Mouse (Mus musculus): Measurements from ENCODE around the gene Stat2. TPM values are rescaled to one million over a fixed set of nuclear protein-coding genes. Genes with fewer than 3 reads are reported as not detected.
A peak's percentile ranks its signal among the peaks of the same experiment; 100 is the strongest.
"Not testable (repeated sequence)": the region's sequence is repeated elsewhere in the genome, so short reads cannot be mapped to it uniquely, and the experiment has no call there.

Gene Stat2
- polyA plus RNA-seq, 1 experiment from 2014 or later: 24.5 TPM

- no peak for ATAC-seq (ENCODE audit: low FRiP score)
- 93% methylated on average over 6 of the region's 6 CpGs for WGBS
- no peak overlapping the region for H3K4me2 ChIP-seq
- H3K27me3 ChIP-seq (replicated peaks): no peaks in the 10 kb centered on the region
- no peaks in the 10 kb centered on the region for H3K4me1 ChIP-seq
- H3K9ac ChIP-seq (replicated peaks): no peak overlapping the region
- H3K27ac ChIP-seq (replicated peaks): no peak overlapping the region
- no peaks in the 10 kb centered on the region for H3K9me3 ChIP-seq (replicated peaks)
- no peak overlapping the region for H3K4me3 ChIP-seq (replicated peaks)
- peaks cover 76% of the 10 kb centered on the region for H3K36me3 ChIP-seq
Observed at GRCm38 (mm10) chr10:128280943-128281342, 10.6 kb downstream of the Stat2 start.

DNA sequence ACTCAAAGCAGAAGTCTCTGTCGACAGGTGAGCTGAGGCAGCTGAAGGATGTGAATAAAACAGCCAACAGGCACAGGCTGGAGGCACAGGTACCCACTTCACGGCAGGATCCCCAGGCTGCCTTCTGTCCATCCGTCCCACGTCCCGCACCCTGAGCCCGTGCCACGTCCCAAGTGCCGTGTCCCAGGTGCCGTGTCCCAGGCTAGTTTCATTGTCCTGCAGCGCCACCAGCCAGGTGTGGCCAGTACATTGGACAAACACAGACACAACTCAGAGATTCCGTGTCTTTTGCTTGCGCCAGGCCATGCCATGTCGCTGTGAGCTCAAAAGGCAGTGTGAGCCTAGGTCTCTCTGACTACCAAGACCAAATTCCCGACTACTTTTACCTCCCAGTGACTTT, 11.3 kb downstream of the Stat2 start:
- H3K4me1 ChIP-seq: no peaks in the 10 kb centered on the region
- ATAC-seq (ENCODE audit: low FRiP score): no peak
- H3K4me2 ChIP-seq: no peak overlapping the region
- WGBS: 95% methylated on average over 14 of the region's 14 CpGs
- H3K36me3 ChIP-seq: peaks cover 78% of the 10 kb centered on the region
- H3K27ac ChIP-seq (replicated peaks): no peak overlapping the region
- no peaks in the 10 kb centered on the region for H3K9me3 ChIP-seq (replicated peaks)
- H3K27me3 ChIP-seq (replicated peaks): no peaks in the 10 kb centered on the region
- no peak overlapping the region for H3K9ac ChIP-seq (replicated peaks)
- H3K4me3 ChIP-seq (replicated peaks): no peak overlapping the region

GRCm38 (mm10) chr10:128282886-128283450, 12.6 kb downstream of the Stat2 start:
- no peak overlapping the region for H3K27ac ChIP-seq (replicated peaks)
- no peak for ATAC-seq (ENCODE audit: low FRiP score)
- WGBS: 94% methylated on average over 20 of the region's 20 CpGs
- H3K27me3 ChIP-seq (replicated peaks): no peaks in the 10 kb centered on the region
- H3K4me3 ChIP-seq (replicated peaks): no peak overlapping the region
- no peak overlapping the region for H3K4me2 ChIP-seq
- H3K9ac ChIP-seq (replicated peaks): no peak overlapping the region
- H3K4me1 ChIP-seq: no peaks in the 10 kb centered on the region
- no peaks in the 10 kb centered on the region for H3K9me3 ChIP-seq (replicated peaks)
- H3K36me3 ChIP-seq: peaks cover 70% of the 10 kb centered on the region

DNA sequence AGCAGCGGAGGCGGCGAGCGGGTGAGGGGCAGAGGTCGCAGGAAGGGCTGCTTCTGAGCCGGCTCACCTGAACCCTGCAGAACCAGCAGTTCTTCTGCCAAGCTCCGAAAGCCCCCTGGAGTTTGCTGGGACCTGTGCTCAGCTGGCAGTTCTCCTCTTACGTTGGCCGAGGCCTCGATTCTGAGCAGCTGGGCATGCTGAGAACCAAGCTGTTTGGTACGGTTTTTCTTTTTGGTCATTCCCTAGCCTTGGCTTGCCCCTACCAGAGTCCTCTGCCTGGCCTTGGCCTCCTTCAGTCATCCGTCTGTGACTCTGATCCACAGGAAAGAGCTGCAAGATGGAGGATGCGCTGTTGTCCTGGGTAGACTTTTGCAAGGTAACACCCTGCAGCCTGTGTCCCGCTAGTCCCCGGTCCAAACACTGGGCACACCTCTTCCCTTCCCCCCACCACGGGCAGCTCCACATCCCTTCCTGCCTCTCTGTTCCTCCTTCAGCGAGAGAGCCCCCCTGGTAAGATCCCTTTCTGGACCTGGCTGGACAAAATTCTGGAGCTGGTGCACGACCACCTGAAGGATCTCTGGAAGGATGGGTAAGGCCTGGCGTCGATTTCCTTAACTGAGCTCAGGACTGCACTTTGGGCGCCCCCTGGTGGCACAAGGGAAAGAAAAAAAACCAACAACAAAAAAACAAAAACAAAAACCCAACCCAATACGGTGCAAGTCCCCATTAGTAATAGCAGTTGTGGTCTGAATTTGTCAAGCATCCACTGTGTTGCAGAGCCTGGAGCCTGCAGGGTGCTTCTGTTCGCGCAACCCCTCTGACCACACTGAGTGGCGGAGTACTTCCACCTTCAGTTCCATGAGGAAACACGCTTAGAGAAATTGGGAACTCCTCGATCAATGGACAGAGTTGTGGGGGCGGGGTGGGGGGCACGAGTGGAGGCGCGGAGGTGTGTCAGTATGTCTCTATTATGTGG, 13.5 kb downstream of the Stat2 start:
- H3K4me1 ChIP-seq: no peaks in the 10 kb centered on the region
- no peaks in the 10 kb centered on the region for H3K9me3 ChIP-seq (replicated peaks)
- H3K4me3 ChIP-seq (replicated peaks): no peak overlapping the region
- H3K4me2 ChIP-seq: no peak overlapping the region
- H3K36me3 ChIP-seq: peaks cover 72% of the 10 kb centered on the region
- 64% methylated on average over 31 of the region's 31 CpGs for WGBS
- ATAC-seq (ENCODE audit: low FRiP score): peak; percentile 31; the same call in 1 of the 2 replicates
- no peak overlapping the region for H3K9ac ChIP-seq (replicated peaks)
- no peak overlapping the region for H3K27ac ChIP-seq (replicated peaks)
- H3K27me3 ChIP-seq (replicated peaks): no peaks in the 10 kb centered on the region

DNA sequence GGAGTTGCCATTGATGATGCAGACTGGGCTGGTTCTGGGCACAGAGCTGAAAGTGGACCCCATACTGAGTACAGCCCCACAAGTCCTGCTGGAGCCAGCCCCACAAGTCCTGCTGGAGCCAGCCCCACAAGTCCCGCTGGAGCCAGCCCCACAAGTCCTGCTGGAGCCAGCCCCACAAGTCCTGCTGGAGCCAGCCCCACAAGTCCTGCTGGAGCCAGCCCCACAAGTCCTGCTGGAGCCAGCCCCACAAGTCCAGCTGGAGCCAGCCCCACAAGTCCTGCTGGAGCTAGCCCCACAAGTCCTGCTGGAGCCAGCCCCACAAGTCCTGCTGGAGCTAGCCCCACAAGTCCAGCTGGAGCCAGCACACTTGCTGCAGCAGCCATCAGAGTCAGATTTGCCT, 20.2 kb downstream of the Stat2 start:
- H3K9ac ChIP-seq (replicated peaks); H3K27ac ChIP-seq (replicated peaks); H3K27me3 ChIP-seq (replicated peaks); ATAC-seq (ENCODE audit: low FRiP score); H3K4me1 ChIP-seq; H3K9me3 ChIP-seq (replicated peaks); H3K4me3 ChIP-seq (replicated peaks); H3K4me2 ChIP-seq: not testable (repeated sequence)
- H3K36me3 ChIP-seq: peaks cover 47% of the 10 kb centered on the region
- WGBS: 86% methylated on average over 1 of the region's 1 CpGs

GRCm38 (mm10) chr10:128296370-128297090, 26.2 kb downstream of the Stat2 start:
- no peak for ATAC-seq (ENCODE audit: low FRiP score)
- no peak overlapping the region for H3K27ac ChIP-seq (replicated peaks)

DNA sequence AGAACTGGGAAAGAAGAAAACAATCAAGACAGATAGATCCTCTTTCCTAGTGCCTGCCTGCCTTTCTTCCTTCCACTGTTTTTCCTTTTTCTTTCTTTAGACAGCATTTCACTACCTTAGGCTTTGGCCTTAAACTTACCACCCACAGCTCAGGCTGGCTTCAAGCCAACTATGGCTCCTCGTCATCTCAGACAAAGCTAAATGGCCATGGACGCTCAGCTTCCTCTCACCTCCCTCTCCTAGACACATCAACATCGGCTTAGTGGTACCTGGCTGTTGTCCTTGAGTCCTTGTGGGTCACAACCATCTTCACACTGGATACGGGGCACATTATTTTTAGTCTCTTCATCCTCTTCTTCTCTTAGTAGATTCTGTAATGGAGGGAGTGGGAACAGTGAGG, 26.9 kb downstream of the Stat2 start:
- no peaks in the 10 kb centered on the region for H3K27me3 ChIP-seq (replicated peaks)
- peaks cover 11% of the 10 kb centered on the region for H3K36me3 ChIP-seq
- no peak for ATAC-seq (ENCODE audit: low FRiP score)
- H3K9me3 ChIP-seq (replicated peaks): no peaks in the 10 kb centered on the region
- no peak overlapping the region for H3K4me2 ChIP-seq
- H3K4me3 ChIP-seq (replicated peaks): no peak overlapping the region
- peaks cover 3% of the 10 kb centered on the region for H3K4me1 ChIP-seq
- H3K9ac ChIP-seq (replicated peaks): no peak overlapping the region
- WGBS: 65% methylated on average over 4 of the region's 4 CpGs
- no peak overlapping the region for H3K27ac ChIP-seq (replicated peaks)

More at GRCm38 (mm10) chr10:128296370-128297090, 26.2 kb downstream of the Stat2 start:
- no peaks in the 10 kb centered on the region for H3K27me3 ChIP-seq (replicated peaks)
- H3K4me2 ChIP-seq: no peak overlapping the region
- H3K9ac ChIP-seq (replicated peaks): no peak overlapping the region
- H3K4me3 ChIP-seq (replicated peaks): no peak overlapping the region
- H3K4me1 ChIP-seq: no peaks in the 10 kb centered on the region
- 63% methylated on average over 13 of the region's 13 CpGs for WGBS
- no peaks in the 10 kb centered on the region for H3K9me3 ChIP-seq (replicated peaks)
- peaks cover 17% of the 10 kb centered on the region for H3K36me3 ChIP-seq

- Histone ChIP-seq H3K36me3 (peaks cover 7% of the 10 kb centered on the region; the same call in 1 of the 2 replicates), H3K27ac (replicated peaks) (no peak overlapping the region), H3K4me1 (peaks cover 7% of the 10 kb centered on the region), H3K9ac (replicated peaks) (no peak overlapping the region), H3K27me3 (replicated peaks) (no peaks in the 10 kb centered on the region), H3K9me3 (replicated peaks) (no peaks in the 10 kb centered on the region), H3K4me2 (no peak overlapping the region), H3K4me3 (replicated peaks) (no peak overlapping the region)
- no peak for ATAC-seq (ENCODE audit: low FRiP score)
- WGBS: 73% methylated on average over 11 of the region's 11 CpGs
Observed at GRCm38 (mm10) chr10:128297622-128298021, 27.3 kb downstream of the Stat2 start.

- H3K9ac ChIP-seq (replicated peaks): no peak overlapping the region
- no peak overlapping the region for H3K4me2 ChIP-seq
- H3K27me3 ChIP-seq (replicated peaks): no peaks in the 10 kb centered on the region
- ATAC-seq (ENCODE audit: low FRiP score): no peak
- peaks cover 7% of the 10 kb centered on the region for H3K4me1 ChIP-seq
- H3K9me3 ChIP-seq (replicated peaks): no peaks in the 10 kb centered on the region
- H3K36me3 ChIP-seq: 0 out of 2 replicates have a peak, but pooled peaks cover 3% of the 10 kb centered on the region
- WGBS: 76% methylated on average over 6 of the region's 6 CpGs
- no peak overlapping the region for H3K4me3 ChIP-seq (replicated peaks)
- no peak overlapping the region for H3K27ac ChIP-seq (replicated peaks)
Observed at GRCm38 (mm10) chr10:128298243-128298642, 27.9 kb downstream of the Stat2 start.

DNA sequence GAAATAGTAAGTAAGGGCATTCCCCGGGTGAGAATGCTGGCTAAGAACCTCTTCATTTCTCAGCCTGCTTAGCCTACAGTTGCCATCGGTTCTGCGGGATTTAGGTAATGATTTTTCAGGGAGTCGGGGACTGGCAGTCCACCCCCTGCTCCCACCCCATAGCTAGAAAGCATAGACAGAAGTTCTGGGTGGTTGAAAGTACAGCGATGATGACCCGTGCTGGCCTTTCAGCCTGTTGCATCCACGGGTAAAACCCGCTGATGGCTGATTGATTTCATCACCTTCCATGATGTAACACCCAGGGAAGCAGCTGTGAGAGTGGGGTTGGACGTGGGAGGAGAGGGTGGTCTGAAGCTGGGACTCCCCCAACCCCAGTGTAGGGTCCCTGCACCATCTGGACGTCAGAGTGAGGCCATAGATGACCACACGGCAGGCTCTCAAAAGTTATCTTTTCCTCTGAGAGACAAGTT, 28.4 kb downstream of the Stat2 start, which contains the start of gene Il23a:
TSS of gene Il23a (minus strand) at position 51 of the 470 bp plus-strand sequence.
- H3K27ac ChIP-seq (replicated peaks): no peak within 1 kb of the TSS
- peaks cover 9% of the 10 kb centered on the region for H3K4me1 ChIP-seq
- H3K27me3 ChIP-seq (replicated peaks): no peaks in the 10 kb centered on the region
- H3K9me3 ChIP-seq (replicated peaks): no peaks in the 10 kb centered on the region
- WGBS: 84% methylated on average over 11 of the region's 11 CpGs
- no peaks in the 10 kb centered on the region for H3K36me3 ChIP-seq
- ATAC-seq (ENCODE audit: low FRiP score): no peak
- H3K4me2 ChIP-seq: no peak within 1 kb of the TSS
- H3K4me3 ChIP-seq (replicated peaks): no peak within 1 kb of the TSS
- H3K9ac ChIP-seq (replicated peaks): no peak within 1 kb of the TSS

GRCm38 (mm10) chr10:128302357-128302756, 32.0 kb downstream of the Stat2 start:
- peak overlapping the region; percentile 62 for H3K4me3 ChIP-seq (replicated peaks)
- no peaks in the 10 kb centered on the region for H3K9me3 ChIP-seq (replicated peaks)
- peaks cover 20% of the 10 kb centered on the region for H3K4me1 ChIP-seq
- H3K36me3 ChIP-seq: no peaks in the 10 kb centered on the region
- peak overlapping the region; percentile 86 for H3K4me2 ChIP-seq
- peak overlapping the region; percentile 99 for H3K27ac ChIP-seq (replicated peaks)
- 41% methylated on average over 3 of the region's 3 CpGs for WGBS
- no peaks in the 10 kb centered on the region for H3K27me3 ChIP-seq (replicated peaks)
- ATAC-seq (ENCODE audit: low FRiP score): no peak
- H3K9ac ChIP-seq (replicated peaks): peak overlapping the region; percentile 91
